Mouse (Mus musculus) intestine, embryonic 14.5 days (tissue): Measurements from ENCODE around the gene Map7. TPM values are rescaled to one million over a fixed set of nuclear protein-coding genes. Genes with fewer than 3 reads are reported as not detected.

ENCODE experiments used
- microRNA-seq: library from miRNA; unstranded; fragments of <30 nt; microRNA quantifications from one replicate; pipeline ENCODE4, GENCODE M21; 2016
- polyA plus RNA-seq: library from polyadenylated mRNA; unstranded; fragments of >200 nt; fragmentation: Nextera tagmentation; extraction: Ambion mirVana; gene quantifications from 2 replicates; pipeline ENCODE4 v1.2.1, GENCODE M21; 2014

Map7 gene
- polyA plus RNA-seq, 1 experiment from 2014 or later = 20.1 TPM

Small RNA genes within 50 kb of the gene (microRNA-seq; reads per million reads assigned to microRNA genes)
- gene Mir6413 = not detected

Other genes with a start within 250 kb of the Map7 start
- 41.1 and 41.3 TPM in 2 replicates for gene Pex7, start 240.8 kb upstream of the Map7 start, polyA plus RNA-seq
- 2.8 and 3.1 TPM in 2 replicates for gene Map3k5, start 214.0 kb upstream of the Map7 start, polyA plus RNA-seq
- gene Bclaf1, start 164.0 kb downstream of the Map7 start, polyA plus RNA-seq = 129 and 148 TPM in 2 replicates
- 2.6 and 2.7 TPM in 2 replicates for gene Mtfr2, start 199.3 kb downstream of the Map7 start, polyA plus RNA-seq